Mouse (Mus musculus) MEL (cell line): Measurements from ENCODE around the gene Mtx1. TPM values are rescaled to one million over a fixed set of nuclear protein-coding genes. Genes with fewer than 3 reads are reported as not detected.

Source experiments
- DNase-seq: peaks from one replicate; pipeline ENCODE4 v3.0.0; 2011; ENCODE audit warnings: low read depth, low spot score
- H3K27ac ChIP-seq: 2 replicates; pipeline ENCODE4 v1.5.1; 2012; ENCODE audit warnings: low read depth, mild to moderate bottlenecking, control low read depth, low read length, moderate library complexity; ENCODE audit not compliant: control insufficient read depth
- H3K27me3 ChIP-seq, 2 experiments: fragments of 150-350 bp in 1 of 2; sonication (generic) in 1 of 2; 2 replicates each; pipeline ENCODE4 v1.6.1; 2012; ENCODE audit warnings: low read length in 2 of 2, mild to moderate bottlenecking in 2 of 2, improper control_type of control experiment in 1 of 2, moderate library complexity in 1 of 2; ENCODE audit not compliant: insufficient read depth in 2 of 2, control insufficient read depth in 1 of 2
- H3K36me3 ChIP-seq, 2 experiments: 2 replicates each; pipeline ENCODE4 v1.6.1; 2012 to 2014; ENCODE audit warnings: low read length in 2 of 2, improper control_type of control experiment in 1 of 2, inconsistent platforms in 1 of 2, mild to moderate bottlenecking in 1 of 2; ENCODE audit not compliant: insufficient read depth in 2 of 2, control insufficient read depth in 1 of 2
- H3K4me1 ChIP-seq, 2 experiments: fragments of 150-350 bp in 1 of 2; sonication (generic) in 1 of 2; 2 replicates each; pipeline ENCODE4 v1.6.1; 2012; ENCODE audit warnings: low read length in 2 of 2, improper control_type of control experiment in 1 of 2, mild to moderate bottlenecking in 1 of 2; ENCODE audit not compliant: insufficient read depth in 2 of 2, control insufficient read depth in 1 of 2
- H3K4me3 ChIP-seq, 2 experiments: fragments of 150-350 bp in 1 of 2; sonication (generic) in 1 of 2; 2 replicates each; pipeline ENCODE4 v1.5.1; 2012; ENCODE audit warnings: low read depth in 2 of 2, low read length in 2 of 2, mild to moderate bottlenecking in 2 of 2, moderate library complexity in 2 of 2, control low read depth in 1 of 2, improper control_type of control experiment in 1 of 2; ENCODE audit not compliant: control insufficient read depth in 1 of 2, insufficient read depth in 1 of 2
- H3K79me2 ChIP-seq: 2 replicates; pipeline ENCODE4 v1.6.1; 2012; ENCODE audit warnings: mild to moderate bottlenecking, low read length, moderate library complexity; ENCODE audit not compliant: control insufficient read depth, poor library complexity, insufficient read depth
- H3K9ac ChIP-seq: 2 replicates; pipeline ENCODE4 v1.6.1; 2012; ENCODE audit warnings: low read depth, mild to moderate bottlenecking, control low read depth, low read length, moderate library complexity; ENCODE audit not compliant: control insufficient read depth, poor library complexity, severe bottlenecking
- H3K9me3 ChIP-seq: fragments of 150-350 bp; sonication (generic); replicated peaks from 2 replicates; pipeline ENCODE4 v1.6.1; 2012; ENCODE audit warnings: mild to moderate bottlenecking, low read length, improper control_type of control experiment, moderate library complexity; ENCODE audit not compliant: insufficient read depth
- BHLHE40 ChIP-seq: IDR thresholded peaks from 2 replicates; pipeline ENCODE4 v1.6.1; 2012; ENCODE audit warnings: low read depth, mild to moderate bottlenecking, inconsistent platforms, low read length, improper control_type of control experiment, borderline replicate concordance
- CHD1 ChIP-seq: IDR thresholded peaks from 2 replicates; pipeline ENCODE4 v1.6.1; 2012; ENCODE audit warnings: low read depth, mild to moderate bottlenecking, inconsistent platforms, low read length, improper control_type of control experiment
- CHD2 ChIP-seq: IDR thresholded peaks from 2 replicates; pipeline ENCODE4 v1.6.1; 2011; ENCODE audit warnings: low read length, improper control_type of control experiment
- CTCF ChIP-seq, 3 experiments: IDR thresholded peaks in 2 of 3; conservative IDR thresholded peaks in 1 of 3; 2 replicates each; pipeline ENCODE4 v1.5.1; 2011 to 2012; ENCODE audit warnings: low read length in 3 of 3, low read depth in 2 of 3, mild to moderate bottlenecking in 2 of 3, improper control_type of control experiment in 1 of 3, inconsistent platforms in 1 of 3, mixed read lengths in 1 of 3, moderate library complexity in 1 of 3; ENCODE audit not compliant: control insufficient read depth in 1 of 3, insufficient read depth in 1 of 3, poor library complexity in 1 of 3, severe bottlenecking in 1 of 3
- E2F4 ChIP-seq: IDR thresholded peaks from 2 replicates; pipeline ENCODE4 v1.6.1; 2011; ENCODE audit warnings: low read depth, low read length, improper control_type of control experiment, borderline replicate concordance
- ELF1 ChIP-seq: IDR thresholded peaks from 2 replicates; pipeline ENCODE4 v1.6.1; 2014; ENCODE audit warnings: low read depth, mild to moderate bottlenecking, inconsistent platforms, low read length, improper control_type of control experiment, moderate library complexity
- EP300 ChIP-seq, 2 experiments: IDR thresholded peaks; 2 replicates each; pipeline ENCODE4 v1.6.1; 2011; ENCODE audit warnings: improper control_type of control experiment in 2 of 2, low read length in 2 of 2, low read depth in 1 of 2, mild to moderate bottlenecking in 1 of 2
- ETS1 ChIP-seq: IDR thresholded peaks from 2 replicates; pipeline ENCODE4 v1.6.1; 2012; ENCODE audit warnings: low read depth, mild to moderate bottlenecking, inconsistent platforms, low read length, improper control_type of control experiment, moderate library complexity
- GATA1 ChIP-seq: IDR thresholded peaks from 2 replicates; pipeline ENCODE4 v1.6.1; 2011; ENCODE audit warnings: low read depth, low read length, improper control_type of control experiment
- HCFC1 ChIP-seq: IDR thresholded peaks from 2 replicates; pipeline ENCODE4 v1.6.1; 2012; ENCODE audit warnings: low read depth, mild to moderate bottlenecking, inconsistent platforms, low read length, improper control_type of control experiment, moderate library complexity
- JUND ChIP-seq: IDR thresholded peaks from 2 replicates; pipeline ENCODE4 v1.6.1; 2011; ENCODE audit warnings: low read depth, mild to moderate bottlenecking, improper control_type of control experiment, low read length
- KAT2A ChIP-seq: conservative IDR thresholded peaks from 2 replicates; pipeline ENCODE4 v1.6.1; 2012; ENCODE audit warnings: low read depth, low read length, improper control_type of control experiment, inconsistent platforms
- MAFK ChIP-seq: IDR thresholded peaks from 2 replicates; pipeline ENCODE4 v1.6.1; 2011; ENCODE audit warnings: low read depth, mild to moderate bottlenecking, low read length, improper control_type of control experiment, borderline replicate concordance
- MAX ChIP-seq: IDR thresholded peaks from 2 replicates; pipeline ENCODE4 v1.6.1; 2011; ENCODE audit warnings: low read length, improper control_type of control experiment
- MAZ ChIP-seq: IDR thresholded peaks from 2 replicates; pipeline ENCODE4 v1.6.1; 2012; ENCODE audit warnings: low read depth, mild to moderate bottlenecking, inconsistent platforms, low read length, improper control_type of control experiment
- MEF2A ChIP-seq: IDR thresholded peaks from 2 replicates; pipeline ENCODE4 v1.6.1; 2014; ENCODE audit warnings: low read depth, mild to moderate bottlenecking, inconsistent platforms, low read length, improper control_type of control experiment; ENCODE audit not compliant: poor library complexity, insufficient replicate concordance, severe bottlenecking; ENCODE audit errors: extremely low read depth
- MXI1 ChIP-seq: IDR thresholded peaks from 2 replicates; pipeline ENCODE4 v1.6.1; 2011; ENCODE audit warnings: mild to moderate bottlenecking, low read depth, low read length, improper control_type of control experiment
- MYB ChIP-seq: IDR thresholded peaks from 2 replicates; pipeline ENCODE4 v1.6.1; 2011; ENCODE audit warnings: mild to moderate bottlenecking, low read depth, low read length, improper control_type of control experiment
- MYC ChIP-seq: IDR thresholded peaks from 2 replicates; pipeline ENCODE4 v1.6.1; 2011; ENCODE audit warnings: low read depth, mild to moderate bottlenecking, low read length, improper control_type of control experiment, moderate library complexity
- NELFE ChIP-seq: IDR thresholded peaks from 2 replicates; pipeline ENCODE4 v1.6.1; 2011; ENCODE audit warnings: low read depth, low read length, improper control_type of control experiment
- NRF1 ChIP-seq: IDR thresholded peaks from 2 replicates; pipeline ENCODE4 v1.6.1; 2014; ENCODE audit warnings: low read depth, mild to moderate bottlenecking, inconsistent platforms, low read length, improper control_type of control experiment, moderate library complexity; ENCODE audit not compliant: poor library complexity, insufficient read depth, severe bottlenecking
- POLR2A ChIP-seq, 2 experiments: IDR thresholded peaks; 2 replicates each; pipeline ENCODE4 v1.6.1; 2011 to 2012; ENCODE audit warnings: low read length in 2 of 2, mild to moderate bottlenecking in 2 of 2, control low read depth in 1 of 2, improper control_type of control experiment in 1 of 2, low read depth in 1 of 2, moderate library complexity in 1 of 2; ENCODE audit not compliant: control insufficient read depth in 1 of 2, insufficient read depth in 1 of 2, poor library complexity in 1 of 2
- POLR2AphosphoS2 ChIP-seq: IDR thresholded peaks from 2 replicates; pipeline ENCODE4 v1.6.1; 2011; ENCODE audit warnings: low read length, improper control_type of control experiment
- POLR2AphosphoS5 ChIP-seq: IDR thresholded peaks from 2 replicates; pipeline ENCODE4 v1.6.1; 2012; ENCODE audit warnings: low read depth, borderline replicate concordance, mild to moderate bottlenecking, inconsistent platforms, low read length, moderate library complexity, mixed read lengths
- RAD21 ChIP-seq: IDR thresholded peaks from 2 replicates; pipeline ENCODE4 v1.6.1; 2011; ENCODE audit warnings: mild to moderate bottlenecking, low read depth, low read length, improper control_type of control experiment
- RCOR1 ChIP-seq: IDR thresholded peaks from 2 replicates; pipeline ENCODE4 v1.6.1; 2012; ENCODE audit warnings: low read depth, mild to moderate bottlenecking, inconsistent platforms, low read length, improper control_type of control experiment
- SIN3A ChIP-seq: IDR thresholded peaks from 2 replicates; pipeline ENCODE4 v1.6.1; 2012; ENCODE audit warnings: low read length, improper control_type of control experiment, inconsistent platforms
- SMC3 ChIP-seq: IDR thresholded peaks from 2 replicates; pipeline ENCODE4 v1.6.1; 2011; ENCODE audit warnings: low read depth, low read length, improper control_type of control experiment
- TAL1 ChIP-seq: IDR thresholded peaks from 2 replicates; pipeline ENCODE4 v1.6.1; 2012; ENCODE audit warnings: mild to moderate bottlenecking, inconsistent platforms, low read length, moderate library complexity, mixed read lengths
- TBP ChIP-seq: IDR thresholded peaks from 2 replicates; pipeline ENCODE4 v1.8.0; 2011; ENCODE audit warnings: low read depth, low read length, improper control_type of control experiment
- UBTF ChIP-seq: IDR thresholded peaks from 2 replicates; pipeline ENCODE4 v1.6.1; 2012; ENCODE audit warnings: low read depth, mild to moderate bottlenecking, inconsistent platforms, low read length, improper control_type of control experiment, moderate library complexity, borderline replicate concordance; ENCODE audit not compliant: insufficient read depth
- USF1 ChIP-seq: IDR thresholded peaks from 2 replicates; pipeline ENCODE4 v1.6.1; 2014; ENCODE audit warnings: low read depth, mild to moderate bottlenecking, inconsistent platforms, low read length, improper control_type of control experiment, moderate library complexity
- USF2 ChIP-seq, 2 experiments: IDR thresholded peaks; 2 replicates each; pipeline ENCODE4 v1.6.1; 2011 to 2012; ENCODE audit warnings: improper control_type of control experiment in 2 of 2, low read length in 2 of 2, borderline replicate concordance in 1 of 2, inconsistent platforms in 1 of 2, low read depth in 1 of 2, mild to moderate bottlenecking in 1 of 2; ENCODE audit not compliant: insufficient read depth in 1 of 2
- ZC3H11A ChIP-seq: IDR thresholded peaks from 2 replicates; pipeline ENCODE4 v1.6.1; 2012; ENCODE audit warnings: low read depth, mild to moderate bottlenecking, inconsistent platforms, low read length, improper control_type of control experiment
- ZKSCAN1 ChIP-seq: IDR thresholded peaks from 2 replicates; pipeline ENCODE4 v1.6.1; 2012; ENCODE audit warnings: low read depth, mild to moderate bottlenecking, inconsistent platforms, low read length, improper control_type of control experiment, moderate library complexity
- ZMIZ1 ChIP-seq: IDR thresholded peaks from 2 replicates; pipeline ENCODE4 v1.6.1; 2012; ENCODE audit warnings: low read depth, mild to moderate bottlenecking, inconsistent platforms, low read length, improper control_type of control experiment, moderate library complexity
- polyA plus RNA-seq, 2 experiments: library from polyadenylated mRNA; stranded (reverse) in 1 of 2; unstranded in 1 of 2; fragments of >175 nt in 1 of 2; fragments of >200 nt in 1 of 2; gene quantifications; 2 replicates each; pipeline versions ENCODE4 v1.2.1 to v1.2.4; 2012; ENCODE audit warnings: low replicate concordance in 2 of 2, low read depth in 1 of 2; ENCODE audit not compliant: insufficient read length in 2 of 2, insufficient read depth in 1 of 2, missing spikeins in 1 of 2
- total RNA-seq: library from RNA; depleted of rRNA; stranded (reverse); fragments of 300-350 nt; gene quantifications from 2 replicates; pipeline ENCODE4 v1.2.3, GENCODE M21; 2012

Gene Mtx1
- total and polyA plus RNA-seq, 3 experiments, result 314 to 369 TPM; not detected in 1

GRCm38 (mm10) chr3:89214681-89215411 lies 12.0 kb downstream of the Mtx1 start, which contains the start of gene Thbs3:
TSS of gene Thbs3 (plus strand) at chr3:89215180.
- H3K9me3 ChIP-seq, result no peaks in the 10 kb centered on the region
- H3K36me3 ChIP-seq, result peaks cover 0 to 10% of the 10 kb centered on the region in 2 experiments; a peak in 2 of 4 replicates
- H3K27me3 ChIP-seq, result no peaks in the 10 kb centered on the region
- peak within 1 kb of the TSS; percentile 56 for H3K27ac ChIP-seq
- H3K9ac ChIP-seq, result peak within 1 kb of the TSS; percentile 80
- peak within 1 kb of the TSS; percentile 84 to 98 for H3K4me3 ChIP-seq
- H3K4me1 ChIP-seq, result peaks cover 2 to 14% of the 10 kb centered on the region in 2 experiments; a peak in 3 of 4 replicates
- peaks cover 10% of the 10 kb centered on the region for H3K79me2 ChIP-seq
- peak; percentile 49 for DNase-seq
- TF ChIP-seq EP300 (IDR thresholded peaks at IDR 0.05; ENCODE audit: low read depth in 1 of 2, low read length in 2 of 2) (no peak), ZC3H11A (no peak), E2F4 (no peak), ZMIZ1 (no peak), POLR2AphosphoS2 (no peak), MAX (no peak), SIN3A (no peak), POLR2A (IDR thresholded peaks at IDR 0.05; ENCODE audit: control insufficient read depth in 1 of 2, insufficient read depth in 1 of 2, low read depth in 1 of 2, low read length in 2 of 2, poor library complexity in 1 of 2) (no peak), CTCF (IDR thresholded peaks at IDR 0.05 in 2 of 3, conservative IDR thresholded peaks at IDR 0.05 in 1 of 3; ENCODE audit: control insufficient read depth in 1 of 3, insufficient read depth in 1 of 3, low read depth in 2 of 3, low read length in 3 of 3, poor library complexity in 1 of 3, severe bottlenecking in 1 of 3) (no peak), GATA1 (no peak), SMC3 (0 out of 2 replicates have a peak, but pooled peaks have one; percentile 1), NRF1 (no peak; the same call in 1 of the 2 replicates), MXI1 (peak; percentile 52; the same call in 1 of the 2 replicates), MAZ (no peak), RAD21 (no peak), MAFK (no peak), BHLHE40 (no peak), ELF1 (no peak), TAL1 (no peak), MEF2A (no peak), ETS1 (no peak), CHD1 (no peak), JUND (no peak), MYB (no peak), POLR2AphosphoS5 (no peak), RCOR1 (no peak), USF2 (IDR thresholded peaks at IDR 0.05; ENCODE audit: borderline replicate concordance in 1 of 2, insufficient read depth in 1 of 2, low read depth in 1 of 2, low read length in 2 of 2) (no peak), HCFC1 (no peak), UBTF (no peak), TBP (no peak), KAT2A (no peak), CHD2 (no peak), MYC (no peak), USF1 (0 out of 2 replicates have a peak, but pooled peaks have one; percentile 0), NELFE (0 out of 2 replicates have a peak, but pooled peaks have one; percentile 9), ZKSCAN1 (no peak)
